Mouse (Mus musculus): ENCODE data around the gene P2rx4.
A peak's percentile ranks its signal among the peaks of the same experiment; 100 is the strongest.

P2rx4 gene

GRCm38 (mm10) chr5:122702156-122702555, 5.2 kb upstream of the P2rx4 start:
- DNase-seq (ENCODE audit: low spot score in 2 of 2), result no peak

- no peak for DNase-seq (ENCODE audit: low spot score in 2 of 2)
Observed at GRCm38 (mm10) chr5:122703574-122703973, 3.8 kb upstream of the P2rx4 start.

GRCm38 (mm10) chr5:122704571-122704970, 2.8 kb upstream of the P2rx4 start:
- DNase-seq (ENCODE audit: low spot score in 2 of 2), result no peak

- DNase-seq (ENCODE audit: low spot score in 2 of 2), result no peak
Observed at GRCm38 (mm10) chr5:122705174-122705573, 2.2 kb upstream of the P2rx4 start.

GRCm38 (mm10) chr5:122706917-122707275, 448 bp upstream of the P2rx4 start:
- DNase-seq (ENCODE audit: low spot score in 2 of 2), result no peak

GRCm38 (mm10) chr5:122708819-122709218, 1.5 kb downstream of the P2rx4 start:
- DNase-seq (ENCODE audit: low spot score in 2 of 2), result no peak

GRCm38 (mm10) chr5:122715723-122716122, 8.4 kb downstream of the P2rx4 start:
- DNase-seq (ENCODE audit: low spot score in 2 of 2), result no peak

GRCm38 (mm10) chr5:122716793-122717192, 9.4 kb downstream of the P2rx4 start:
- no peak for DNase-seq (ENCODE audit: low spot score in 2 of 2)

- no peak for DNase-seq (ENCODE audit: low spot score in 2 of 2)
Observed at GRCm38 (mm10) chr5:122718400-122718799, 11.1 kb downstream of the P2rx4 start.

GRCm38 (mm10) chr5:122719168-122719567, 11.8 kb downstream of the P2rx4 start:
- no peak for DNase-seq (ENCODE audit: low spot score in 2 of 2)

GRCm38 (mm10) chr5:122725453-122725852, 18.1 kb downstream of the P2rx4 start:
- DNase-seq (ENCODE audit: low spot score in 2 of 2), result no peak

- peak; percentile 70 to 83 for DNase-seq (ENCODE audit: low spot score in 2 of 2)
Observed at GRCm38 (mm10) chr5:122726068-122726467, 18.7 kb downstream of the P2rx4 start.

GRCm38 (mm10) chr5:122726595-122726994, 19.3 kb downstream of the P2rx4 start:
- DNase-seq (ENCODE audit: low spot score in 2 of 2), result no peak

GRCm38 (mm10) chr5:122727096-122727495, 19.8 kb downstream of the P2rx4 start:
- no peak for DNase-seq (ENCODE audit: low spot score in 2 of 2)

- no peak for DNase-seq (ENCODE audit: low spot score in 2 of 2)
Observed at GRCm38 (mm10) chr5:122730776-122731175, 23.4 kb downstream of the P2rx4 start.

- DNase-seq (ENCODE audit: low spot score in 2 of 2), result peak; percentile 76 to 92
Observed at GRCm38 (mm10) chr5:122731321-122731720, 24.0 kb downstream of the P2rx4 start.

GRCm38 (mm10) chr5:122731991-122732673, 24.8 kb downstream of the P2rx4 start:
- no peak for DNase-seq (ENCODE audit: low spot score in 2 of 2)

GRCm38 (mm10) chr5:122733881-122734280, 26.5 kb downstream of the P2rx4 start:
- no peak for DNase-seq (ENCODE audit: low spot score in 2 of 2)

- no peak for DNase-seq (ENCODE audit: low spot score in 2 of 2)
Observed at GRCm38 (mm10) chr5:122735853-122736252, 28.5 kb downstream of the P2rx4 start.

GRCm38 (mm10) chr5:122736761-122737160, 29.4 kb downstream of the P2rx4 start:
- no peak for DNase-seq (ENCODE audit: low spot score in 2 of 2)

GRCm38 (mm10) chr5:122743880-122744422, 36.6 kb downstream of the P2rx4 start:
- no peak for DNase-seq (ENCODE audit: low spot score in 2 of 2)

GRCm38 (mm10) chr5:122747950-122748349, 40.6 kb downstream of the P2rx4 start:
- DNase-seq (ENCODE audit: low spot score in 2 of 2), result no peak

- no peak for DNase-seq (ENCODE audit: low spot score in 2 of 2)
Observed at GRCm38 (mm10) chr5:122754477-122754876, 47.1 kb downstream of the P2rx4 start.

GRCm38 (mm10) chr5:122755620-122756019, 48.3 kb downstream of the P2rx4 start:
- no peak for DNase-seq (ENCODE audit: low spot score in 2 of 2)
